Mouse (Mus musculus): ENCODE results near the gene Rxylt1. TPM values are rescaled to one million over a fixed set of nuclear protein-coding genes. Genes with fewer than 3 reads are reported as not detected.

The Rxylt1 gene
- total and polyA plus RNA-seq, 2 experiments from 2014 or later: 24.4 to 54.9 TPM

- no peak overlapping the region for H3K4me2 ChIP-seq (ENCODE audit: low read depth, low read length, poor library complexity, severe bottlenecking)
- no peaks in the 10 kb centered on the region for H3K9me3 ChIP-seq (ENCODE audit: low read length)
- H3K4me1 ChIP-seq (ENCODE audit: insufficient read depth, low read length): no peaks in the 10 kb centered on the region
- H3K27me3 ChIP-seq (ENCODE audit: insufficient read depth, low read length): no peaks in the 10 kb centered on the region
- ATAC-seq (ENCODE audit: low FRiP score) (peak; percentile 47; the same call in 1 of the 2 replicates), DNase-seq (ENCODE audit: low spot score) (peak; percentile 40)
- peaks cover 5% of the 10 kb centered on the region; the same call in 1 of the 2 replicates for H3K36me3 ChIP-seq (ENCODE audit: insufficient read depth, low read length)
- H3K9ac ChIP-seq (replicated peaks; ENCODE audit: low read length, poor library complexity, severe bottlenecking): no peak overlapping the region
- no peak overlapping the region for H3K27ac ChIP-seq (ENCODE audit: low read depth, low read length)
- no peak overlapping the region for H3K4me3 ChIP-seq (ENCODE audit: low read depth, low read length)
- 53% methylated on average over 3 of the region's 3 CpGs for WGBS
- TF ChIP-seq CTCF (IDR thresholded peaks at IDR 0.05): no peak
These were observed 58.6 kb downstream of the Rxylt1 start for GRCm38 (mm10) chr10:122038554-122038953.

- H3K9ac ChIP-seq (replicated peaks; ENCODE audit: low read length, poor library complexity, severe bottlenecking): no peak overlapping the region
- H3K4me3 ChIP-seq (ENCODE audit: low read depth, low read length): no peak overlapping the region
- ATAC-seq (ENCODE audit: low FRiP score) (no peak), DNase-seq (ENCODE audit: low spot score) (no peak)
- no peaks in the 10 kb centered on the region for H3K4me1 ChIP-seq (ENCODE audit: insufficient read depth, low read length)
- no peaks in the 10 kb centered on the region for H3K27me3 ChIP-seq (ENCODE audit: insufficient read depth, low read length)
- 82% methylated on average over 5 of the region's 5 CpGs for WGBS
- TF ChIP-seq CTCF (IDR thresholded peaks at IDR 0.05): no peak
- H3K27ac ChIP-seq (ENCODE audit: low read depth, low read length): no peak overlapping the region
- H3K9me3 ChIP-seq (ENCODE audit: low read length): no peaks in the 10 kb centered on the region
- H3K4me2 ChIP-seq (ENCODE audit: low read depth, low read length, poor library complexity, severe bottlenecking): no peak overlapping the region
- H3K36me3 ChIP-seq (ENCODE audit: insufficient read depth, low read length): peaks cover 5% of the 10 kb centered on the region; the same call in 1 of the 2 replicates
These were observed 63.9 kb downstream of the Rxylt1 start for GRCm38 (mm10) chr10:122033271-122033670.

- Histone ChIP-seq H3K9ac (replicated peaks; ENCODE audit: low read length, poor library complexity, severe bottlenecking) (no peak overlapping the region), H3K4me1 (ENCODE audit: insufficient read depth, low read length) (no peaks in the 10 kb centered on the region), H3K27ac (ENCODE audit: low read depth, low read length) (no peak overlapping the region), H3K9me3 (ENCODE audit: low read length) (no peaks in the 10 kb centered on the region), H3K27me3 (ENCODE audit: insufficient read depth, low read length) (no peaks in the 10 kb centered on the region), H3K4me2 (ENCODE audit: low read depth, low read length, poor library complexity, severe bottlenecking) (no peak overlapping the region), H3K4me3 (ENCODE audit: low read depth, low read length) (no peak overlapping the region), H3K36me3 (ENCODE audit: insufficient read depth, low read length) (peaks cover 2% of the 10 kb centered on the region; the same call in 1 of the 2 replicates)
- no peak for DNase-seq (ENCODE audit: low spot score)
- ATAC-seq (ENCODE audit: low FRiP score): no peak
- 83% methylated on average over 5 of the region's 5 CpGs for WGBS
- TF ChIP-seq CTCF (IDR thresholded peaks at IDR 0.05): no peak
These were observed 66.8 kb downstream of the Rxylt1 start for GRCm38 (mm10) chr10:122030420-122030819.

GRCm38 (mm10) chr10:122029738-122030137, 67.4 kb downstream of the Rxylt1 start:
- Histone ChIP-seq H3K4me3 (ENCODE audit: low read depth, low read length) (no peak overlapping the region), H3K27ac (ENCODE audit: low read depth, low read length) (no peak overlapping the region), H3K4me2 (ENCODE audit: low read depth, low read length, poor library complexity, severe bottlenecking) (no peak overlapping the region), H3K4me1 (ENCODE audit: insufficient read depth, low read length) (no peaks in the 10 kb centered on the region), H3K27me3 (ENCODE audit: insufficient read depth, low read length) (no peaks in the 10 kb centered on the region), H3K9ac (replicated peaks; ENCODE audit: low read length, poor library complexity, severe bottlenecking) (no peak overlapping the region), H3K9me3 (ENCODE audit: low read length) (no peaks in the 10 kb centered on the region), H3K36me3 (ENCODE audit: insufficient read depth, low read length) (no peaks in the 10 kb centered on the region)
- no peak for TF ChIP-seq CTCF (IDR thresholded peaks at IDR 0.05)
- no peak for DNase-seq (ENCODE audit: low spot score)
- ATAC-seq (ENCODE audit: low FRiP score): no peak
- 80% methylated on average over 7 of the region's 7 CpGs for WGBS

Other genes with a start within 250 kb of the Rxylt1 start
- gene Srgap1, start 50.1 kb downstream of the Rxylt1 start, total RNA-seq (2014; rRNA removed): 31.0 and 31.1 TPM in 2 replicates
- gene Srgap1, start 50.1 kb downstream of the Rxylt1 start, polyA plus RNA-seq (2015; fragmentation: Nextera tagmentation; extraction: Ambion mirVana): 21.6 and 28.5 TPM in 2 replicates

All from midbrain, postnatal 0 days (tissue).